Mouse (Mus musculus): Measurements from ENCODE around the gene Rhd. TPM values are rescaled to one million over a fixed set of nuclear protein-coding genes. Genes with fewer than 3 reads are reported as not detected.
"Not testable (repeated sequence)": the region's sequence is repeated elsewhere in the genome, so short reads cannot be mapped to it uniquely, and the experiment has no call there.

The Rhd gene
- total RNA-seq, 2 experiments from 2014 or later: 2.9 to 4.0 TPM

GRCm38 (mm10) chr4:134901126-134901525 lies 36.8 kb downstream of the Rhd start:
- ATAC-seq (ENCODE audit: poor library complexity, severe bottlenecking): no peak

- ATAC-seq (ENCODE audit: poor library complexity, severe bottlenecking): no peak
These were observed 38.7 kb downstream of the Rhd start for GRCm38 (mm10) chr4:134903046-134903445.

- ATAC-seq (ENCODE audit: poor library complexity, severe bottlenecking): not testable (repeated sequence)
These were observed 47.1 kb downstream of the Rhd start for GRCm38 (mm10) chr4:134911406-134911805.

GRCm38 (mm10) chr4:134913413-134913812 lies 49.1 kb downstream of the Rhd start:
- peak; percentile 35; the same call in 1 of the 2 replicates for ATAC-seq (ENCODE audit: poor library complexity, severe bottlenecking)

GRCm38 (mm10) chr4:134914122-134914863 lies 50.0 kb downstream of the Rhd start:
- ATAC-seq (ENCODE audit: poor library complexity, severe bottlenecking): peak; percentile 68

DNA sequence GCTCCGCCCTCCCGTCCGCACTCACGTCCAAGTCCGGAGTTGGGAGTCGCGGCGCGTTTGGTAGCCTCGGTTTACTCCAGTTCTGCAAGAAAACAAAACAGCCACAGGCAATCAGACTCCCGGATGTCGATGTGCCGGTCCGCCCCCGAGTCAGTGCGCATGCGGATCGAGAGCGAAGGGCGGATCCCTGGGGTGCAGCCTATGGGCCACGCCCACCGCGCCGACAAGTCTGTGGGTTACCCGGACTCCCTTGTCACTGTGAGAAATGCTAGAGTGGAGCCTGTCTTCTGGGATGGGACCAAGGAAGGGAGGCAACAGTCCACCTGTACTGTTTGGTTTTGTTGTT lies 50.5 kb downstream of the Rhd start, which contains the start of gene Tmem50a:
TSS of gene Tmem50a (minus strand) at position 161 of the 346 bp plus-strand sequence.
- ATAC-seq (ENCODE audit: poor library complexity, severe bottlenecking): peak; percentile 86

- no peak for ATAC-seq (ENCODE audit: poor library complexity, severe bottlenecking)
These were observed 51.1 kb downstream of the Rhd start for GRCm38 (mm10) chr4:134915223-134916050.

- ATAC-seq (ENCODE audit: poor library complexity, severe bottlenecking): no peak
These were observed 52.9 kb downstream of the Rhd start for GRCm38 (mm10) chr4:134917194-134917593.

- ATAC-seq (ENCODE audit: poor library complexity, severe bottlenecking): no peak
These were observed 54.0 kb downstream of the Rhd start for GRCm38 (mm10) chr4:134918381-134918780.

DNA sequence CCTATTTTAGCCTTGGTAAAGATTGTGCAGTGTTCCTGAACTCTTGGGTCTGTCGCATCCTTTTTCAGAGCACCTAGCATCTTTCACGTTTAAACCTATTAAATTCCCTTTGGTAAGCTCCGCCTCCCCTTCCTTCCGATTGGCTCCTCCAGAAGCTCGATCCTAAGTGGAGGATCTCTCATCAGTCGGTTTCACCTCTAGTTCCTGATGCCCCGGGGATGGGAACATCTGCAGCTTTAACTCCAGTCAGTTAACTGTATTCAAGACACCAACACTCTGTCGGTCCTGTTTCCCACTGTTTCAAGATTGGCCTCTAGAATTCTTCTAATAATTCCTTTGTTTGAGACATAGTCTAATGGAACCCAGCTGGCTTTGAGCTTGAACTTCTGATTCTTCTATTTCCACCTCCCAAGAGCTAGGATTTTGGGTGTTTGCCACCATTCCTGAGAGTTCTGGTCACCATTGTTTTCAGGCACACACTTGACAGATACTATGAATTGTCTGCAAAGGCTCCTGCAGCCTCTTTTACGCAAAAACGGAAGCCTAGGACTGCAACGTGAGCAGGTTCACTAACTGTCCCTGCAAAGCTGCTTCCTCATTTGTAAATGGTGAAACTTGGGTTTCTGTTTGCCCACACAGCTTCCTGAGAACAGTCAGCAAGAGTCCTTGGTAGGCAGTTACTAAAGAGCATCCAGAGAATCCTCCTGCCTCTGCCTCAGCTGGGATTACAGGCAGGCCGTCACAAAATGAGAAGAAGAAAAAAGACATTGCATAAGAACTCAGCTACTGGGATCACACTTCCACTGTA lies 55.6 kb downstream of the Rhd start:
- ATAC-seq (ENCODE audit: poor library complexity, severe bottlenecking): peak; percentile 51

GRCm38 (mm10) chr4:134920631-134921030 lies 56.3 kb downstream of the Rhd start:
- no peak for ATAC-seq (ENCODE audit: poor library complexity, severe bottlenecking)

DNA sequence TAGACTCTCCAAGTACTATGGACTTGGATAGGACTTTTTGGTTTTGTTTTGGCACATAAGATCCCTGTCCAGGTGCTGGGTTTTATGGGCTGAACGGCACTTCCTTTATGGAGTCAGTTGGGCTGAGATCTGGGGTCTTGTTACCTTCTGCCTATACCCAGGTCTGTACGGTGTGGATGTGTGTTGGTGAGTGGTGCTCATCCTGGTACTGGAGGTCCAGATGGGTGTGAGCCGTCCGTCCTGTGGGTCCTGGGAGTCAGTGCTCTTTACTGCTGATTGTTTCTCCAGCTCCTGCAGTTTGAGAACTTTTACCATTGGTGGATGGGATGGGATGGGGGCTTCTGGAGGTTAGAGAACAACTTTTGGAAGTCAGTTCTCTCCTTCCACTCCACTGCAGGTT lies 57.4 kb downstream of the Rhd start:
- no peak for ATAC-seq (ENCODE audit: poor library complexity, severe bottlenecking)

DNA sequence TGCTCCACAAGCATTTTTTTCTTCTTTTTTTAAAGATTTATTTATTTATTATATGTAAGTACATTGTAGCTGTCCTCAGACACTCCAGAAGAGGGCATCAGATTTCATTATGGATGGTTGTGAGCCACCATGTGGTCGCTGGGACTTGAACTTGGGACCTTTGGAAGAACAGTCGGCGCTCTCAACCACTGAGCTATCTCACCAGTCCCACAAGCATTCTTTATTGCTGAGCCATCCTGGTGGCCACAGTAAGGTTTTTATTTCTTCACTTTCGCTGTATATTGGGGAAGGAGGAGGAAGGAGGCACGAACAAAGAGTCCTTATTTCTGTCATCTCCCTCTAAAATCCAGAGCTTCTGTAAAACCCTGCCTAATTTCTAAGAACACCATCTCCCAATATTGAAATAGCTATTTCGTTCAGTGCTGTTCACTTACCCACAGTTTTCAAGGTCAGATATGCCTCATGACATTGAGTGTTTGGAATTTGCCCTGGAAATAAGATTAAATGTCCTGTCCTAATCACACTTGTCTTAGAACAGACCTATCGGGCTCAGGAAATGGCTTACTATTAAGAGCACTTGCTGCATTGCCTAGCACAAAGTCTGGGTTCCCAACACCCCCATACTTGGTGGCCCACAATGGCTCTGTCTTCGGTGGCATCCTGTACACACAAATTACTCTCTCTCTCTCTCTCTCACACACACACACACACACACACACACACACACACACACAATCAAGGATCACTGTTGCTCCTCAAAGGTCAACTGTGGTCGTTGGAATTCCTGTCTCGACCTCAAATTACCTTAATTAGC lies 58.0 kb downstream of the Rhd start:
- ATAC-seq (ENCODE audit: poor library complexity, severe bottlenecking): no peak

GRCm38 (mm10) chr4:134922925-134923244 lies 58.5 kb downstream of the Rhd start:
- ATAC-seq (ENCODE audit: poor library complexity, severe bottlenecking): no peak

DNA sequence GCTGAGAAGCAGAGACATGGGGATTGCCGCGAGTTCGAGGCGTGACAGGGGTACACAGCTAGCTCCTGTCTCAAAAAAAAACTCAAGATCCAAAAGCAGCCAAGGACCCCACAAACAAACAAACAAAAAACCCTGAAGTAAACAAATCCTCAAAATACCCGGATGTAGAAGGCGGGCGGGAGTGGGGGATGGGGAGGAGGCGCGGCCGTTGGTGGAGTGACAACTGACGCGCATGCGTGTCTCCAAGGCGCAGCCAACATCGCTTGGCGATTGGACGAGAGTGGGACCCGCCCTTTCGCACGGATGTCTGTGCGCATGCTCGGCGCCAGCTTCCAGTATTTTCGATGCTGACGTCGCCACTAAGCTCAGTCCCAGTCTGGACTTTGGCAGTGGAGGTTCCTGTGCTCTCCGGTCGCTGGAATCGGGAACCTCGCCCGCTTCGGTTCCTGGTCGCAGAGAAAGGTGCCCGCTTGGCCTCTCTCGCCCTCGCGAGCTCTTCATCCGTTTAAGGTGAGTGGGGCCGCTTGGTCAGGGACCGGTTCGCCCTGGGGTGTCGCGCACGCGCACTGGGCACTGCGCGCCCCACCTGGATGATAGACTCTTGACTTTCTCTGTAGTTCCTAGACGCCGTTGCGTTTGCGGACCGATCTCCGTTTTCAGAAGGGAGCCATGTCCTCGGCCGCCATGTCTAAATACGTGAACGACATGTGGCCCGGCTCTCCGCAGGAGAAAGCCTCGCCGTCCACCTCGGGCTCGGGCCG lies 59.1 kb downstream of the Rhd start, which contains the start of gene Rsrp1:
TSS of gene Rsrp1 (plus strand) at position 335 of the 761 bp plus-strand sequence.
- peak; percentile 67 for ATAC-seq (ENCODE audit: poor library complexity, severe bottlenecking)

DNA sequence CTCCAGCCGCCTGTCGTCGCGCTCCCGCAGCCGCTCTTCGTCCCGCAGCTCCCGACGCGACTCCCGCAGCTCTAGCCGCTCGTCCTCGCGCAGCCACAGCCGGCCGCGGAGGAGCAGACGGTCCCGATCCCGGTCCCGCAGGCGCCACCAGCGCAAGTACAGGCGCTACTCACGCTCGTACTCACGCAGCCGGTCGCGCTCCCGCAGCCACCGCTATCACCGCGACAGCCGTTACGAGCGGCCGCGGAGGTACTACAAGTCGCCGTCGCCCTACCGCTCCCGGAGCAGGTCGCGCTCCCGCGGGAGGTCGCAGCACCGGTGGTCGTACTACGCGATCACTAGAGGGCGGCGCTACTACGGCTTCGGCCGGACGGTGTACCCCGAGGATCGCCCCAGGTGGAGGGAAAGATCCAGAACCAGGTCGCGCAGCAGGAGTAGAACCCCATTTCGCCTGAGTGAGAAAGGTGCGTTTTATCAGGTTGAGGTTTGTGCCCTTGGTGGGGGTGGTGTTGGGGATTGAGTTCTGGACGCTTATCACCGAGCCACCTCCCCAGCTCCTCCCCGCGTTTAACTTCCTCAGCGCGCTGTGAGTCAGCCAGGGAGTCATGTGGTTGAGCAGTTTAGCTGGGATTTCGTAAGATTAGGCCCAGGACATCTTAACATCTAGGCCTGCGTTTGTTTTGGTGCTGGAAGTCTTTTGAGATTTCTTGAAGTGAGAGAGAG lies 59.8 kb downstream of the Rhd start:
- ATAC-seq (ENCODE audit: poor library complexity, severe bottlenecking): peak; percentile 55

DNA sequence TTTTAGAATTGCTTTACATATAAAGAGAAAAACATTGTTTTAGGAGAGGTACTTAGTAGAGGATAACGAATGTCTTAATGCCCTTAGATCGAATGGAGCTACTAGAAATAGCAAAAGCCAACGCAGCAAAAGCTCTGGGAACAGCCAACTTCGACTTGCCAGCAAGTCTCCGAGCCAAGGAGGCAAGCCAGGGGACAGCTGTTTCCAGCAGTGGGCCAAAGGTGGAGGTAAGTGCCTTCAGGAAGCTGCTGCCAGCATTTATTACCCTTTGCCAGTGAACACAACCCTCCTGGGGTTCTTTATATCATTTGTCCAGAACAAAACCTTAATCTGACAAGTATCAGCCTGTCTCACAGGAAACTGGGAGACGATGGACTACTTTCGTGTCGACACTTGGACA lies 60.9 kb downstream of the Rhd start:
- ATAC-seq (ENCODE audit: poor library complexity, severe bottlenecking): no peak

- ATAC-seq (ENCODE audit: poor library complexity, severe bottlenecking): no peak
These were observed 63.6 kb downstream of the Rhd start for GRCm38 (mm10) chr4:134927815-134928463.

GRCm38 (mm10) chr4:134928464-134928836 lies 64.1 kb downstream of the Rhd start:
- no peak for ATAC-seq (ENCODE audit: poor library complexity, severe bottlenecking)

All from megakaryocyte, adult 5-6 weeks (primary cell).